Mouse (Mus musculus) thymus, postnatal 4 days (tissue): Measurements from ENCODE around the gene Nprl3.

Experiments
- DNase-seq: peaks from one replicate; pipeline ENCODE4 v3.0.0; 2021

The Nprl3 gene

DNA sequence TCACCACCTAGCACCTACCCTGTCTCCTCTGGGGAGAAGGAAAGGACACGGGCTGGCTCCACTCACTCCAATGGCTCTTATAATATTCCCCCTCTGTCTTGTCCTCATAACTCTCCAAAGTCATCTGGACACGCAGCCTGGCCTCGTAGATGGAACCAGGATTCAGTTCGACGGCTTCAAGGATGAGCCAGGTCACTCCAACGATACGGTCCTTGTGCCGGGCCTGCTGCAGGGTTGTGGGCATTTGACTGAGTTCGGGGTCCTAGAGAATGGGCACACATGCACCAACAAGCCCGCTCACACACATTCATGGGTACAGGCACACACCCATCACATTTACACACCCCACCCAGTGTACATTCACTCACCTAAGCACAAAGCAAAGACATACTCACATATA is 74.4 kb downstream of the Nprl3 start:
- DNase-seq, result no peak

DNA sequence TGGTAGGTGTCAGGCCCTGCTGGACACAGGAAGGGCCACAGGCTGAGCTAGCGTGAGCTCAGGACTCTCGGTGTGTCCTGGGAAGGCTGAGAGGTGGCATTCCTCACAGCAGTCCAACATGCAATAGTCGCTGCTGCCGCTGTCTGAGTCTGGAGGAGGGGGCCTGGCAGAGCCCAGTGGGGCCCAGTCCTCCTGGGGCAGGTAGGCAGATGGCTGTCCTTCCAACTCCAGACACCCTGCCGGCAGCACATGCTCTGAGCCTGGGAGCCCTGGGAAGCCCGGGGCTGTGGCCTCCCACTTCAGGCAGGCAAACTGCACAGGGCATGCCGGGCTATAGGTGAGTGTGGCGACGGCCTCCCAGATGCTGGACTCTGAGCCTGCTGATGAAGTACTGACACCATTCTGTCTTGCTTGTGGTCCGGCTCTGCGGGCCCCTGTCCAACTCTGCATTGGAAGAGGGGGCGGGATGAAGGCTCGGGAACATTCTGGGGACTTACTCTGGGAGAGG is 76.8 kb downstream of the Nprl3 start:
- DNase-seq, result no peak

DNA sequence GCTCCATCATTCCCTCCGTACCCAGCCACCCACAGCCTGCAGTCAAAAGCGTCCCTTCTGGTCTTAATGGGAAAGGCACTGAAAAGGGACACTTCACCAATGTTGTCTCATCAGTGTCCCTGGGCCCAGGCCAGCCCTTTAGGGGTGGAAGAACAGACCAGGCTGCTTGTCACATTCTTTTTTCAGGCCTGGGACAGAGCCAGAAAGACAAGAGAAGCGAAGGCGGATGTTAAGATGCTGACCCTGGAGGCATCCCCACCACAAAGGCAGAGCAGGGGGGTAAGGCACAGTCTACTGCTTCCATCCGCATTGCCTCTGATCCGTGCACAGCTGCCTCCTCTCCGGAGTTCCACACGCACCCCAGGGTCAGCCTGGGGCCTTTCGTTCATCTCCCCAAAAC is 77.4 kb downstream of the Nprl3 start:
- no peak for DNase-seq

DNA sequence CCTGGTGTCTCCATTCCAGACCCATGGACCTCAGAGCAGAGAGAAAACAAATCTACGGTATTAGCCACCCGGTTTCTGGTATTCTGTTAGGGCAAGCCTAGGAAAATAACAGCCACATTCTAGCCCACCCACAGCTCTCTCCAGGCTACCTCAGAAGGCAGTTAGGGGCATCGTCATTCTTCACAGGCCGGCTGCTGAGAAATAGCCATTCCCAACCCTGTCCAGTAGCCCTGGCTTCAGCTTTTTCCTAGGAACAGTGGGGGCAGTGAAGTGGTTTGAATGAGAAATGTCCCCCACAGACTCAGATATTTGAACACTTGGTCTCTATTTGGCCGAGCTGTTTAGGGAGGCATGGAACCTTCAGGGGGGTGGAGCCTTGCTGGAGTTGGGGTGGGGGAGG is 78.1 kb downstream of the Nprl3 start:
- DNase-seq, result peak; percentile 3

DNA sequence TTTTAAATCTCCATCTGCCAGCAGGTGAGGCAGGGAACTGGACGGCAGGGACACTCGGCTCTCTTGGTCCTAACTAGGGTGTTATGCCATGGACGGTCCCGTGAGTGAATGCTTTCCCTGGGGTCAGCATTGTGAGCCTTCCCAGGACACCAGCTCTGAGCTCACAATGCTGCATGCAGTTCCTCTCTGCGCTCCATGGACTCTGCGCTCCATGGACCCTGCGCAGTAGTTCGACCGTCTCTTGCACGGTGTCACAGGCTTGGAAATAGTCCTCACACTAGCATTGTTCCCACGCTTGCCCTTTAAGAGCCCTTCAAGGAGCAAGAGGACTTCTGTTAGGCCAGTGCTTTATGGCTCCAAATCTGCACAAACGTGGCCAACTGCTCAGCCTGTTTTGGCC is 78.6 kb downstream of the Nprl3 start:
- DNase-seq, result peak; percentile 2

DNA sequence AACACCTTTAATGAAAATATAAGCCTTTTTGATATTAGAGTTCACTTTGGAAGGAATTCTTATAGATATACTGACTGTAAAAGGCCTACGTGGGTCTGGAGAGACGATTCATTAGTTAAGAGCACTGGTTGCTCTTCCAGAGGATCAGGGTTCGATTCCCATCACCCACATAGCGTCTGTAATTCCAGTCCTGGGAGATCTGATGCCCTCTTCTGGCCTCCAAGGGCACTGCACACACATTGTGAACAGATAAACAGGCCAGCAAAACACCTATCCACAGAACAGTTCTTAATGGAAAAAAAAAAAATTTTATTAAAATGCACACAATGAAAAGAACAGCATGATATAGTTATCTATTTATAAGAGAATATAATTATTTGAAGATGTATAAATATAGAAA is 80.3 kb downstream of the Nprl3 start:
- peak; percentile 24 for DNase-seq

DNA sequence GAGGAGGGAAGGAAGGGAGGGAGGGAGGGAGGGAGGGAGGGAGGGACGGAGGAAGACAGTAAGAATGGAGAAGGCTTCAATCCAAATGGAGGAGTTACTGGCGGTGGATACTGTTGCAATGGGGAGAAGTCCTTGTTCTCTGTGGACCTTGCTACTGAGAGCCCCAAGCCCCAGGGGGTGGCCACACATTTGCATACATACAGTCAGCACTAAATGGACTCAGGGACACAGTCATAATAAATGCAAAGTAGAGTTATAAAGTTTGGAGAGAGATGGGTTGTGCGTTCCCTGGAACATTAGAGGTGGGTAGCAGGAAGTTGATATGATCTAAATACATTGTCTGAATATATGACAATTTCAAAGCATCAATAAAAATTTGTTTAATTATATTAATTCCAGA is 81.5 kb downstream of the Nprl3 start:
- peak; percentile 1 for DNase-seq

DNA sequence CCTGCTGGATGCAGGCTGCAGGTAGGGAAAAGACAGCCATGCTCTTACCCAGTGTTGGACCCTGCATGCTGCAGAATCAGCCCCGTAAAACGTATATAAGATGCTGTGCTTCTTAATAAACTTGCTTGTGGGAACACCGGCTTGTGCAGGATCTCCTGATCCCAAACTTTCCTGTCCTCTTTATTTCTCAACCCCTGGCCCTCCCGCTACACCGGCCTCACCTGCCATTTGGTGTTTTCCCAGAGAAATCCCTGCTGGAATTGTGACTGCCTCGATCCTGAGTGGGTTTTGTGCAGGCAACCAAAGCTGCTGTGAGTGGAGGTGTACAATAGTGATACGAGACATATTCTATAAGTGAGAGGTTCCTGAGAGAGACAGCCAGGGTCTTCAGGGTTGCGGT is 83.0 kb downstream of the Nprl3 start:
- DNase-seq, result peak; percentile 6

DNA sequence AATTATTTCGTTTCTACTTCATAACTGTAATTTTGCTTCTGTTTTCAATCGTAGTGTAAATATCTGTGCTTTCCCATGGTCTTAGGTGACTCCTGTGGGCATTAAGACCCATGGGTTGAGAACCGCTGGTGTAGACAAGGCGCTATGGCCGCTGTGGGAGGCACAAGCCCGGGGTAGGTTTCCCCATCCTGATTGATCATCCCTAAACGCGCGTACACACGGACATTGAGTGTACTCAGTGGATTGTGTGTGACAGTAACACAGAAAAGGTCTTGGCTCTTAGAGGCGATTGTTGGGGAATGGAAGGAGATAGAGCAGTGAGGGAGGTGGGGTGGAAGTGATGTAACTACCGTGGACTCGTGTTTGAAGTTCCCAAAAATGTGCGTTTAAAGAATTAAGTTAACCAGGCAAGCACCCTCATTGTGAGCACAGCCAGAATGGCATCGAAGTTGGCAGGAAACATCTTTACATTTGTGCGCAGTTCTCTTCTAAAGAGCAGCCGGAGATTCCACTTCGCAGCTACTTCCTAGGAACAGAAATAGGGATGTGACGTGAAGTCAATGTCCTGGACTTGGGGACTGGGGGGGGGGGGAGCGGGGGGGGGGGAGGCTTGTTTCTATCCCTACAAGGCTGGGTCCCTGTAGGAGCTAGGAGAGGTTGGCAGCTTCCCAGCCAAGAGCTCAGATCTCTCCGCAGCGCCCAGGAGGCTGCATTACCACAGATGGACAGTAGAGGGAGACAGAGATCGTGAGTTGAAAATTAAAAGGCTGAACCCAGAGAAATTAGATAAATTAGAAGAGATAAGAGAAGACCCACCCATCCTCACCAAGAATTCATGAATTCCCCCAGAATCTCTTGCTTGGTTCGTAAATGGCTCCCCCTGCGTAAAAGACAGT is 85.3 kb downstream of the Nprl3 start:
- DNase-seq, result peak; percentile 83

DNA sequence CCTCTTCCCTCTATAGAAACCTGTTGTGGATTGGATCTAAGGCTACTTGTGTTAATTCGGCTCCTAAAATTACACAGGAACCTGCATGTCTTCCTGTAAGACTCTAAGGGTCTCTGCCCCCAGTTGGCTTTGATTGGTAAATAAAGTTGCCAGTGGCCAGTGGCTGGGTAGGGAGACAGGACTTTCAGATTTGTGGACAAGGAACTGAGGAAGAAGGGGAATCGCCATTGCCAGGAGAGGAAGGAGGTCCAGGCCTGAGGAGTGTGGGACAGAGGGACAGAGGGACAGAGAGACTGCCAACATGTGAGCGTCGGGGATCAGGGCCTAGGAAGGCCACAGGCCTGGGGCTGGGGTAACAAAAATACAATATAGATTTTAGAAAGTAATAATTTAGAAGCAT is 86.3 kb downstream of the Nprl3 start:
- peak; percentile 3 for DNase-seq

DNA sequence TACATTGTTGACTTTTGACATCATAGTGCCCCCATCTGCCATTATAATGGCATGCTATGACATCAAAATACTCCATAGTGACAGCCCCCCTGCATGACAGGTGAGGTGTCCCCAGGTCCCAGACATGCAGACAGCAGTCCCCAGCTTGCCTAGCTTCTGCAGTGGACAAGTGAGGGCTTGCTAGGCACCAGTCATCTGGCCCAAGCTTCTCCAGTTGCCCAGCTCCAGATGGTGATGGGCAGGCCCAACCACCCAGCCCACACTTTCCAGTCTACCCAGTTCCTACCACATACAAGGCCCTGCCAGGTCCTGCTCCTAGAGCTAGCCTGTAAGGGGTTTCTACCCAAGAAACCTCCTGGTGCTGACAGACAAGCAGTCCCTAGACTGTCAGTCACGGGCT is 89.0 kb downstream of the Nprl3 start:
- peak; percentile 3 for DNase-seq
